Mouse (Mus musculus): ENCODE measurements around the gene Scgb2b27. TPM values are rescaled to one million over a fixed set of nuclear protein-coding genes. Genes with fewer than 3 reads are reported as not detected.

Scgb2b27 gene
- polyA plus RNA-seq, 1 experiment from 2014 or later = not detected

Other genes starting within 250 kb of the Scgb2b27 start
- not detected in 2 replicates for gene Scgb2b26, start 68.9 kb downstream of the Scgb2b27 start, polyA plus RNA-seq (2014; fragmentation: Nextera tagmentation; extraction: Ambion mirVana)
- not detected in 2 replicates for gene Scgb1b27, start 7.5 kb upstream of the Scgb2b27 start, polyA plus RNA-seq (2014; fragmentation: Nextera tagmentation; extraction: Ambion mirVana)
- gene Scgb1b30, start 81.5 kb upstream of the Scgb2b27 start, polyA plus RNA-seq (2014; fragmentation: Nextera tagmentation; extraction: Ambion mirVana) = not detected in 2 replicates
- 6.6 and 7.6 TPM in 2 replicates for gene Wtip, start 119.3 kb upstream of the Scgb2b27 start, polyA plus RNA-seq (2014; fragmentation: Nextera tagmentation; extraction: Ambion mirVana)
- 92.0 and 94.6 TPM in 2 replicates for gene Uba2, start 155.7 kb upstream of the Scgb2b27 start, polyA plus RNA-seq (2014; fragmentation: Nextera tagmentation; extraction: Ambion mirVana)
- 52.3 and 54.3 TPM in 2 replicates for gene Pdcd2l, start 182.7 kb upstream of the Scgb2b27 start, polyA plus RNA-seq (2014; fragmentation: Nextera tagmentation; extraction: Ambion mirVana)
- 834 and 845 TPM in 2 replicates for gene Gpi1, start 216.4 kb upstream of the Scgb2b27 start, polyA plus RNA-seq (2014; fragmentation: Nextera tagmentation; extraction: Ambion mirVana)
- gene Gm6096, start 237.1 kb upstream of the Scgb2b27 start, polyA plus RNA-seq (2014; fragmentation: Nextera tagmentation; extraction: Ambion mirVana) = 0.62 TPM in 1 of 2 replicates, not detected in the other